In genomic region chr6:90812584-90812983, GRCm38 (mm10) we compare ENCODE assay signal across 22 mouse cellular contexts.
DNase-seq lines count a peak whose midpoint lies in the region; ATAC-seq and TF ChIP-seq lines count a peak whose summit lies in the region.
"Had no signal": no experiment of that assay in that cellular context is flagged by ENCODE, and none has a peak within 500 bp of the region (broad histone marks: within the 10 kb centered on the region; RNA-seq: fewer than 3 reads in every experiment).

No protein-coding gene starts in this region.

- no peaks in the 10 kb centered on the region for H3K36me3 ChIP-seq in hindbrain, embryonic 15.5 days
- no peaks in the 10 kb centered on the region for H3K36me3 ChIP-seq in hindbrain, embryonic 13.5 days
- H3K36me3 ChIP-seq: embryonic facial prominence, embryonic 12.5 days; embryonic facial prominence, embryonic 15.5 days; heart, embryonic 10.5 days; heart, embryonic 13.5 days; hindbrain, embryonic 12.5 days had no signal

- WGBS in cerebellum, adult 2 months: 70% methylated on average over 8 of the region's 8 CpGs
- WGBS in hindbrain, embryonic 15.5 days: 79% methylated on average over 8 of the region's 8 CpGs
- 82% methylated on average over 8 of the region's 8 CpGs for WGBS in hindbrain, embryonic 13.5 days

- no peak overlapping the region for H3K4me3 ChIP-seq in cerebellum, adult 2 months (replicated peaks; ENCODE audit: insufficient read depth, low read depth, low read length)
- H3K4me3 ChIP-seq in hindbrain, embryonic 15.5 days: no peak overlapping the region
- H3K4me3 ChIP-seq in hindbrain, embryonic 13.5 days: no peak overlapping the region
- no peak overlapping the region for H3K4me3 ChIP-seq in left cerebral cortex, adult 2 months
- H3K4me3 ChIP-seq: embryonic facial prominence, embryonic 12.5 days; embryonic facial prominence, embryonic 15.5 days; heart, adult 2 months; heart, embryonic 10.5 days; heart, embryonic 13.5 days; hindbrain, embryonic 12.5 days had no signal

- peaks cover 50% of the 10 kb centered on the region for H3K4me1 ChIP-seq in cerebellum, adult 2 months (ENCODE audit: control insufficient read depth, insufficient read depth, low read length)
- peaks cover 46% of the 10 kb centered on the region for H3K4me1 ChIP-seq in hindbrain, embryonic 15.5 days (replicated peaks)
- H3K4me1 ChIP-seq in hindbrain, embryonic 13.5 days (replicated peaks): peaks cover 44% of the 10 kb centered on the region

- intact Hi-C loops in left cerebral cortex, adult 2 months (cut with DNase I): no loop called here

- no peaks in the 10 kb centered on the region for H3K27me3 ChIP-seq in cerebellum, adult 2 months (ENCODE audit: control insufficient read depth, insufficient read depth, low read length)
- no peaks in the 10 kb centered on the region for H3K27me3 ChIP-seq in hindbrain, embryonic 15.5 days
- no peaks in the 10 kb centered on the region for H3K27me3 ChIP-seq in hindbrain, embryonic 13.5 days
- H3K27me3 ChIP-seq: embryonic facial prominence, embryonic 12.5 days; embryonic facial prominence, embryonic 15.5 days; hindbrain, embryonic 12.5 days had no signal

- H3K4me2 ChIP-seq in hindbrain, embryonic 15.5 days: no peak overlapping the region
- H3K4me2 ChIP-seq in hindbrain, embryonic 13.5 days: no peak overlapping the region
- H3K4me2 ChIP-seq: embryonic facial prominence, embryonic 12.5 days; embryonic facial prominence, embryonic 15.5 days; heart, embryonic 13.5 days; hindbrain, embryonic 12.5 days had no signal

- peak overlapping the region; percentile 6; the same call in 1 of the 2 replicates for H3K27ac ChIP-seq in cerebellum, adult 2 months (ENCODE audit: insufficient read depth, low read length)
- H3K27ac ChIP-seq in hindbrain, embryonic 15.5 days (replicated peaks): 0 out of 2 replicates have a peak overlapping the region, but pooled peaks have one; percentile 22
- no peak overlapping the region for H3K27ac ChIP-seq in hindbrain, embryonic 13.5 days
- peak overlapping the region; percentile 51 for H3K27ac ChIP-seq in left cerebral cortex, adult 2 months
- H3K27ac ChIP-seq: embryonic facial prominence, embryonic 12.5 days; embryonic facial prominence, embryonic 15.5 days; heart, adult 2 months; heart, embryonic 10.5 days; heart, embryonic 13.5 days; hindbrain, embryonic 12.5 days had no signal

- H3K9me3 ChIP-seq in hindbrain, embryonic 15.5 days: no peaks in the 10 kb centered on the region
- no peaks in the 10 kb centered on the region for H3K9me3 ChIP-seq in hindbrain, embryonic 13.5 days
- H3K9me3 ChIP-seq: embryonic facial prominence, embryonic 12.5 days; embryonic facial prominence, embryonic 15.5 days; heart, embryonic 10.5 days; heart, embryonic 13.5 days; hindbrain, embryonic 12.5 days had no signal

- no peak for TF ChIP-seq CTCF in cerebellum, adult 2 months (IDR thresholded peaks at IDR 0.05; ENCODE audit: borderline replicate concordance, insufficient read depth, low read depth, low read length)
- TF ChIP-seq CTCF in left cerebral cortex, adult 2 months (IDR thresholded peaks at IDR 0.05): no peak

- H3K9ac ChIP-seq in hindbrain, embryonic 15.5 days: no peak overlapping the region
- H3K9ac ChIP-seq in hindbrain, embryonic 13.5 days: no peak overlapping the region
- H3K9ac ChIP-seq: embryonic facial prominence, embryonic 12.5 days; embryonic facial prominence, embryonic 15.5 days; forebrain, postnatal 0 days; heart, embryonic 13.5 days; hindbrain, embryonic 12.5 days had no signal

- ATAC-seq in hindbrain, embryonic 15.5 days (ENCODE audit: low FRiP score, low read depth): no peak
- ATAC-seq in hindbrain, embryonic 13.5 days (ENCODE audit: low FRiP score): no peak
- ATAC-seq: activated CD4-positive, CD25-positive, alpha-beta regulatory T cell, adult 4 months; forebrain, embryonic 14.5 days; forebrain, postnatal 0 days; intestine, postnatal 0 days had no signal

- DNase-seq in cerebellum, adult 2 months: no peak
- DNase-seq in cerebellum, adult 8-10 months: no peak
- DNase-seq in left cerebral cortex, adult 2 months (ENCODE audit: extremely low spot score in 1 of 2, low spot score in 2 of 2): no peak
- DNase-seq in left cerebral cortex, adult 18-20 months (ENCODE audit: low spot score in 2 of 2): no peak
- DNase-seq: adrenal gland, adult 8-10 months; adrenal gland, postnatal 25 days; forebrain, postnatal 0 days; gastrocnemius, postnatal 10 days; gastrocnemius, postnatal 36 days; heart, postnatal 14 days; heart, postnatal 4 days had no signal

- TF ChIP-seq POLR2A in cerebellum, adult 2 months (IDR thresholded peaks at IDR 0.05; ENCODE audit: borderline replicate concordance, insufficient read depth, low read length): no peak
